Mouse (Mus musculus) retina, postnatal 7 days (tissue): ENCODE measurements at regions not wholly inside any gene's neighbourhood (a gene's known extent, or its start where the extent isn't known, plus 50 kb on each side); places are given as distances from the start of the nearest gene placed in this dataset.

Experiments used
- DNase-seq: peaks from one replicate; pipeline ENCODE4 v3.0.0-alpha.2; 2012; ENCODE audit warnings: low read depth, low spot score

GRCm38 (mm10) chr1:61135597-61136545 is 158.1 kb downstream of the Icos start:
- DNase-seq: no peak

- no peak for DNase-seq
Measured at GRCm38 (mm10) chr1:61137210-61137885, 159.6 kb downstream of the Icos start.

- no peak for DNase-seq
Measured at GRCm38 (mm10) chr1:61137954-61138353, 160.2 kb downstream of the Icos start.

- DNase-seq: peak; percentile 41
Measured at GRCm38 (mm10) chr1:61139291-61139983, 161.7 kb downstream of the Icos start.

GRCm38 (mm10) chr1:61139984-61140648 is 162.4 kb downstream of the Icos start:
- DNase-seq: no peak

GRCm38 (mm10) chr1:61140870-61141591 is 163.3 kb downstream of the Icos start:
- DNase-seq: no peak

DNA sequence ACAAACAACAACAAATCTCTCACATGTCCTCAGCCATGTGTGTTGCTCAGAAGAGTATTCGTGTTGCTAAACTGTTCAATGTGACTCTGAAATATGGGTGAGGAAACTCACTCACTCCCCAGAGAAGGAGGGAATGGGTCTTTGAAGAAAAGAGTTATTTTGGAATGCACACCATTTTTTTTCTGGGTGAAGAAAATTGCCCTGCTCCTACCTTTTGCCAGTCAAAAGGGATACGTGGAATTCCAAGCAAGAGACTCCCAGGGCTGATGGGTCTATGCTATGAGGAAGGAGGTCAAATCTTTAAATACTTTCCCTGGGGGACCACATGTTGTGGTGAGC is 163.8 kb downstream of the Icos start:
- no peak for DNase-seq

GRCm38 (mm10) chr1:61141952-61142351 is 164.2 kb downstream of the Icos start:
- no peak for DNase-seq

DNA sequence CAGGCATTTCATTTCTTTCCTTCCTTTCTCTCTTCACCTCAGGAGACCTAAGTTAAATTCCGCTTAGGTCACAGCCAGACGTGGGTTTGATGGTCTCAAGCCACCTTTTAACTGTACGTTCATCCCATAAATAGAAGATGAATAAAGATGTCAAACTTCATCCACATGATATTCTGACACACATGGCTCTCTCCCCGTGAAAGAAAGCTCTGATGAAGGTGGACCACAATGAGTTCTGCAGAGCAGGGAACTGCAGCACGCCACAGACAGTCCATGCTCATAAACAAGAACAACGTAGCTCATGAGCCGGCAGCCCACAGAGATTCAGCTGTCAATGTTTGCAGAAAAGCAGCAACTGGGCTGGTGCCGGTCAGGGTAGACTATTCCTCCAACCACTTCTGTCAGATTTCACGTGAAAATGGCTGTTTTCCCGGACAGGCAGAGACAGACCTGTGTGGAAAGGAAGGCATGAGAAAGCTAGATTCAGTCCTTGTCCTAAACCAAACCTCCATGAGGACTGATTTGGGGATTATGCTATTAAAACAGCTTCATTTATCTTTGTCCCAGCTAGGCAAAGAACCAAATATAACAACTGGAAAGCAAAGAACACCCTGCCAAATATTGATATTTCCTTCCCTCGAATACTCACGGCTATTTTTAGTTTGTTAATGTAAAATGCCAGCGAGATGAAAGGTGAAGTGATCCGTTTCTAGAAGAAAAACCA is 165.5 kb downstream of the Icos start:
- DNase-seq: no peak

- no peak for DNase-seq
Measured at GRCm38 (mm10) chr1:61143754-61144066, 166.0 kb downstream of the Icos start.

- DNase-seq: no peak
Measured at GRCm38 (mm10) chr1:61145013-61145412, 167.3 kb downstream of the Icos start.

DNA sequence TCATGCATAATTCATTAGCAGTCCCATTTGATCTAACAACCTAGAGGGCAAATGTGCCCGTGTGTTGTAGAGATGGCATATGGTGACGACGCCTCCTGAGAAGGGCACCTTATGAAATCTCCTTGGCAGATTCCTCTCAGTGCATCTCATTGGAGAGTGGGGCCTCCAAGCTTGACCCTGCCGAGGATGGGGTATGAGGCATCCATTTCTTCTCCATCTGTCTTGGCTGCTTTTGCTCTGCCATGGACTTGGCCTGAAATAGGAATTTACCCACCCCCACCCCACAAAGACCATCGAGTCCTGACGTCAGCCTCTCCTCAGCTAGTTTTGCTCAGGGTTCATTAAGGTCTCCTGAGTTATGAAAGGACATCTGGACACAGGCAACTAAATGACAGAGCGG is 167.8 kb downstream of the Icos start:
- DNase-seq: no peak

DNA sequence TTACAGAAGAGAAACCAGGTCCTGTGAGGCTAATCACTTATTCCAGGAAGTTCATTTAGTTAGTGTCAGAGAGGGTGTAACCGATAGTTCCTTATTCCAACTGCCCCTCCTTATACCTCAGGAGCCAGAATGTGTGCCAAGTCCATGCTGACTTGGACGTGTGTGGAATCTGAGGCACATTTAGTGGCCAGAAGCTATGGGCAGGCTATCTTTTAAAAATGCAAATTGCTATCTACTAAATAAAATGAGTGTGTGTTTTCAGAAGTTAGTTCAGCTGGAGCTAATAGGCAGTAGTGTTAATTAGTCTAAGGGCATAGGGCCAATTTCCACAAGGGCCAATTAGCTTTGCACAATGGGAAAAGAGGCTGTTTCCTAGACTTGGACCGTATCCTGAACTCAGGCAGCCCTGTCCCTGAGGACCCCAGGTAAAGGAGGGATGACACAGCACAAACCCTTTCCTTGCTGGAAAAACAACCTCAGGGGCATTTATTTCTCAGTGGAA is 168.5 kb downstream of the Icos start:
- DNase-seq: no peak

DNA sequence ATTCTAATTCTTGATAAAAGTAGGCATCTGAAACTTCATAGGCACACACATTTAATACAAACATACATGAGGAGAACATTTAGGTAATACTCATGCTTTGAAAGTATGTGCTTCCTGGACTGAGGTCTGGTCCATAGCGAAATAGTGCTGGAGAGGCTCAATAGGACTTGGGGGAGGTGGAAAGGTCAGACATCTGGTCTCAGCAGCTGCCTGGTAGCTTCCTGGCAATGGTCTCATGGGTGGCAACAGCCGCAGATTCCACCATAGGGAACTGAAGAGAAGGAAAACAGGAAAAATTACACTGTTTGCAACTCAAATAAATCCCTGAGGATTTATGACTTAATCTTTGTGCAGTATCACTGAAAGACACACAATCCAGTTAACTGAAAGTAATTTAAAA is 174.0 kb downstream of the Icos start:
- DNase-seq: no peak

- DNase-seq: no peak
Measured at GRCm38 (mm10) chr1:61152157-61152556, 174.4 kb downstream of the Icos start.

DNA sequence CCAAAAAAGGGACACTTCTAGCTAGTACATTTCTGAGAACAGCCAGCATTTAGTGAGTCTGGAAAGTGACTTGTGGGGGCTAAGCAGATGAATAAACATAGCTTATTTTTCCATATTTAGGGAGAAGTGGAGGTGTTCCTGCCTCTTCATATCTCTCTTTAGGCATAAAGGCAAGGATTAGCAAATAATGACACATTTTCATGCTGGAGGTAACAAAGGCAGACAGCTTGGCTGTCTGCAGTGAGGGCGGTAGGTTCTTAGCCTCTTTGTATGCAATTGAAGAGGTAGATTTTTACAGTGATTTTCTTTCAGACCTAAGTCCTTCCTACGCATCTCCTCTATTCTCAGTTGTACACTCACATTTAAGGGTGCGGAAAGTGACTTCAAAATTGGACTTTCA is 176.5 kb downstream of the Icos start:
- DNase-seq: no peak

GRCm38 (mm10) chr1:61157271-61157670 is 179.5 kb downstream of the Icos start:
- no peak for DNase-seq

DNA sequence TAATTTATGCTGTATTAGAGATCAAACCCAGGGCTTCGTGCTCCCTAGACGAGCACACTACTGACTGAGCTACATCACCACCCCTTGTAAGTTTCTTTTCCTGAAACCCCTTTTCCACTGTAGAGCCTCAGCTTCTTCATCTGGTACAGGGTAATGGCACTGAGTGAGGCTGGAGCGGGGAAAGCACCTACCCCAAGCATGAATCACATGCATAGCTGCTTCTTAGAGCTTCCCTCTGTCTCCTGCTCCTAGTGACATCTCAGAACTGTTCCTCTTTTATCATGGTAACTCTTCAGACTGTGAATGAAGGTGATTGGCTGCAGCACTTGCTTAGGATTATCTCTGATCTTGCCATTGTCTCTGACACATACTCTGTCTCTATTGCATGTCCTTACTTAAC is 182.8 kb downstream of the Icos start:
- no peak for DNase-seq

GRCm38 (mm10) chr1:61164271-61164670 is 186.5 kb downstream of the Icos start:
- DNase-seq: no peak

GRCm38 (mm10) chr1:61171941-61172340 is 194.2 kb downstream of the Icos start:
- no peak for DNase-seq

DNA sequence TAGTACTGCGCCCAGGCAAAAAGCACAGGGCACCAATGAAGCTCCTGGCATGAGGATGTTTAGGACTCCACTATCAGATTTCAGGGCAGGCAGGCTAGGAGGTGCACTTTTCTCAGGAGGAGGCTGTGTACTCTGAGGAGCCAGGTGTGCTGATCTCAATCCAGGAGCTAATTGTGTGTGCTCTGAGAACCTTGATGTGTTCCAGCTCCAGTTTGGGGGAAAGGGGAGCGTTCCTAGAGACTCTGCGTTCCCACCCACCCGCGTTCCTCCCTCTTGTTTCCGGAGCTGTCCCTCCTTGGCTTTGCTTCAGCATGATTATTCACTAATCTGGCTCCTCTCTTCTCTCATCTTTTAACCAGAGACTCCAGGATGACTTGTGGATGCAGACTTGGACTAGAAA is 195.2 kb downstream of the Icos start:
- DNase-seq: no peak
